Mouse (Mus musculus) midbrain, postnatal 0 days (tissue): ENCODE measurements around the gene Synj1. TPM values are rescaled to one million over a fixed set of nuclear protein-coding genes. Genes with fewer than 3 reads are reported as not detected.

Experiments
- ATAC-seq: fragments of 200-750 bp; cut with Nextera tagmentation; 2 replicates; pipeline ENCODE4 v1.8.0; 2017; ENCODE audit warnings: moderate number of reproducible peaks, mild to moderate bottlenecking, moderate TSS enrichment, moderate library complexity; ENCODE audit not compliant: low FRiP score
- DNase-seq: peaks from one replicate; pipeline ENCODE4 v3.0.0-alpha.2; 2015; ENCODE audit warnings: low spot score
- H3K27ac ChIP-seq: fragments of 300-500 bp; sonication (generic); 2 replicates; pipeline ENCODE4 v1.5.1; 2014; ENCODE audit warnings: low read depth, mild to moderate bottlenecking, low read length, mixed read lengths
- H3K27me3 ChIP-seq: fragments of 300-500 bp; sonication (generic); 2 replicates; pipeline ENCODE4 v1.6.1; 2014; ENCODE audit warnings: low read length, control low read depth, mixed read lengths; ENCODE audit not compliant: insufficient read depth
- H3K36me3 ChIP-seq: fragments of 300-500 bp; sonication (generic); 2 replicates; pipeline ENCODE4 v1.6.1; 2014; ENCODE audit warnings: low read length, control low read depth, mixed read lengths; ENCODE audit not compliant: insufficient read depth
- H3K4me1 ChIP-seq: fragments of 300-500 bp; sonication (generic); 2 replicates; pipeline ENCODE4 v1.6.1; 2014; ENCODE audit warnings: mild to moderate bottlenecking, control low read depth, antibody characterized with exemption, low read length, mixed read lengths; ENCODE audit not compliant: insufficient read depth
- H3K4me2 ChIP-seq: fragments of 300-500 bp; sonication (generic); 2 replicates; pipeline ENCODE4 v1.6.1; 2014; ENCODE audit warnings: low read depth, mild to moderate bottlenecking, low read length, mixed read lengths; ENCODE audit not compliant: poor library complexity, severe bottlenecking
- H3K4me3 ChIP-seq: fragments of 300-500 bp; sonication (generic); 2 replicates; pipeline ENCODE4 v1.5.1; 2014; ENCODE audit warnings: low read depth, mild to moderate bottlenecking, low read length, moderate library complexity
- H3K9ac ChIP-seq: fragments of 300-500 bp; sonication (generic); replicated peaks from 2 replicates; pipeline ENCODE4 v1.6.1; 2014; ENCODE audit warnings: mild to moderate bottlenecking, low read length, moderate library complexity, mixed read lengths; ENCODE audit not compliant: poor library complexity, severe bottlenecking
- H3K9me3 ChIP-seq: fragments of 300-500 bp; sonication (generic); 2 replicates; pipeline ENCODE4 v1.6.1; 2016; ENCODE audit warnings: low read length, control low read depth
- CTCF ChIP-seq: IDR thresholded peaks from 2 replicates; pipeline ENCODE4 v1.5.1; 2016; ENCODE audit warnings: antibody characterized with exemption, mild to moderate bottlenecking
- WGBS: fragments of 180-500 bp; shearing (Covaris S2); extraction: QIAGEN DNeasy Blood & Tissue Kit; methylation state at CpG from one replicate; pipeline ENCODE4 v1.1.7; 2014; 5-methylcytosine and 5-hydroxymethylcytosine counted together
- microRNA-seq: library from miRNA; unstranded; fragments of <30 nt; microRNA quantifications from one replicate; pipeline ENCODE4, GENCODE M21; 2016; ENCODE audit warnings: borderline number of aligned reads
- polyA plus RNA-seq: library from polyadenylated mRNA; unstranded; fragments of >200 nt; fragmentation: Nextera tagmentation; extraction: Ambion mirVana; gene quantifications from 2 replicates; pipeline ENCODE4 v1.2.1, GENCODE M21; 2015
- total RNA-seq: library from RNA; depleted of rRNA; stranded (reverse); fragments of >200 nt; gene quantifications from 2 replicates; pipeline ENCODE4 v1.2.3, GENCODE M21; 2014; rRNA removed

The Synj1 gene
- total and polyA plus RNA-seq, 2 experiments from 2014 or later: 55.4 to 66.4 TPM

DNA sequence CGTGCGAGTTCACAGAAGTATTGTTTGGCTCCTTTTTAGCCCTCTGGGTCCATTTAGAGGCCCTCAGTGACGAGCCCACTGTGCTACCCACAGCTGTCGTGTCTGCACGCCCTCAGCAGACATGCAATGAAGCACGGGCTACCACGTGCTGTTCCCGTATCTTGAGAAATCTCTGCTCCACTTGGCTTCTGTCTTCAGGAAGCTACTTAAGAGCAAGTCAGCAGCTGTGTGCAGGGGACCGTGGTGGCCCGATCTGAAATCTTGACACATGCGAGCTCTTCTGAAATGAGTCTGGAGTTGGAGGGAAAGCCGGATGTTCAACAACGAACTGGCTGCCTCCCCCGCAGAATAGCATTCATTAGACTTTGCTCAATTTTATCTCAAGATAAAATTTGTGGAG lies 119.5 kb downstream of the Synj1 start:
- ATAC-seq (no peak), DNase-seq (peak; percentile 21)
- no peaks in the 10 kb centered on the region for H3K27me3 ChIP-seq
- no peaks in the 10 kb centered on the region for H3K9me3 ChIP-seq
- no peak overlapping the region for H3K9ac ChIP-seq
- H3K27ac ChIP-seq: no peak overlapping the region
- H3K4me3 ChIP-seq: no peak overlapping the region
- no peak for TF ChIP-seq CTCF
- no peaks in the 10 kb centered on the region for H3K36me3 ChIP-seq
- H3K4me2 ChIP-seq: no peak overlapping the region
- WGBS: 65% methylated on average over 14 of the region's 14 CpGs
- H3K4me1 ChIP-seq: no peaks in the 10 kb centered on the region

DNA sequence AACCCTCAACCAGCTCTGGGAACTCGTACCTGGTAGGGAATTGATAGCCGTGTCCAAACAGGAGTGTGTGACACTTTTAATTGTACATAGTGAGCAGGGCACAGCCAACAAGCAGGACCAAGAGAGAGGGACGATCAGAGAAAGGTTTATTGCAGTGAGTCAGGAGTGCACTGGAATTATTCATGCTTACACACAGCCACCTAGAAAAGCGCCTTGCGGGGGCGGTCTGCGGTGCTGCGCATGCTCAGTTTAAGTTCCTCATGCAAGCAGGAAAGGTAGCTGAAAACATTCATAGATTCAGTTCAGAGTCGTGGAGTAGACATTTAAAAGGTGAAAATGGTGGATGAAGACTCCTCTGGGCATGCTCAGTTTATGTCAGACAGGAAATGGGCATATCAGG lies 120.4 kb downstream of the Synj1 start:
- no peaks in the 10 kb centered on the region for H3K9me3 ChIP-seq
- 89% methylated on average over 9 of the region's 9 CpGs for WGBS
- H3K9ac ChIP-seq: no peak overlapping the region
- no peak overlapping the region for H3K27ac ChIP-seq
- H3K4me2 ChIP-seq: no peak overlapping the region
- no peaks in the 10 kb centered on the region for H3K27me3 ChIP-seq
- no peak overlapping the region for H3K4me3 ChIP-seq
- DNase-seq (no peak), ATAC-seq (no peak)
- H3K36me3 ChIP-seq: no peaks in the 10 kb centered on the region
- no peaks in the 10 kb centered on the region for H3K4me1 ChIP-seq
- no peak for TF ChIP-seq CTCF

Small RNAs within 50 kb of the gene (microRNA-seq; reads per million reads assigned to microRNA genes)
- not detected for gene Gm22933

Other genes with a start within 250 kb of the Synj1 start
- gene Urb1, start 200.9 kb downstream of the Synj1 start, total RNA-seq: 16.3 and 17.5 TPM in 2 replicates
- 4.4 and 5.1 TPM in 2 replicates for gene Urb1, start 200.9 kb downstream of the Synj1 start, polyA plus RNA-seq
- gene Eva1c, start 184.6 kb downstream of the Synj1 start, total RNA-seq: 4.3 and 5.1 TPM in 2 replicates
- 3.3 and 3.5 TPM in 2 replicates for gene Eva1c, start 184.6 kb downstream of the Synj1 start, polyA plus RNA-seq
- 19.0 and 26.5 TPM in 2 replicates for gene Cfap298, start 76.2 kb downstream of the Synj1 start, total RNA-seq
- 65.1 and 66.2 TPM in 2 replicates for gene Cfap298, start 76.2 kb downstream of the Synj1 start, polyA plus RNA-seq
- gene Paxbp1, start 33.2 kb upstream of the Synj1 start, total RNA-seq: 54.0 and 86.2 TPM in 2 replicates
- 19.8 and 27.1 TPM in 2 replicates for gene Paxbp1, start 33.2 kb upstream of the Synj1 start, polyA plus RNA-seq
- 0.77 and 1.7 TPM in 2 replicates for gene 4932438H23Rik, start 83.8 kb upstream of the Synj1 start, total RNA-seq
- 0.81 and 1.3 TPM in 2 replicates for gene 4932438H23Rik, start 83.8 kb upstream of the Synj1 start, polyA plus RNA-seq
- gene Olig2, start 214.1 kb upstream of the Synj1 start, total RNA-seq: 36.0 and 58.4 TPM in 2 replicates
- gene Olig2, start 214.1 kb upstream of the Synj1 start, polyA plus RNA-seq: 13.3 and 15.7 TPM in 2 replicates